Mouse (Mus musculus) frontal cortex, postnatal 25 days (tissue): ENCODE results near the gene Osbpl5.

ENCODE experiments used
- DNase-seq, 2 experiments: peaks; one replicate each; pipeline ENCODE4 v3.0.0; 2022; ENCODE audit warnings: low spot score in 2 of 2

The Osbpl5 gene

GRCm38 (mm10) chr7:143755357-143756124 lies 1.2 kb downstream of the Osbpl5 start:
- DNase-seq, result no peak

- DNase-seq, result no peak
Measured at GRCm38 (mm10) chr7:143753990-143754715, 2.6 kb downstream of the Osbpl5 start.

- DNase-seq, result no peak
Measured at GRCm38 (mm10) chr7:143752606-143753005, 4.2 kb downstream of the Osbpl5 start.

- no peak for DNase-seq
Measured at GRCm38 (mm10) chr7:143752056-143752455, 4.7 kb downstream of the Osbpl5 start.

GRCm38 (mm10) chr7:143751380-143751779 lies 5.4 kb downstream of the Osbpl5 start:
- DNase-seq, result no peak

GRCm38 (mm10) chr7:143749045-143749444 lies 7.7 kb downstream of the Osbpl5 start:
- DNase-seq, result no peak

GRCm38 (mm10) chr7:143748041-143748868 lies 8.5 kb downstream of the Osbpl5 start:
- peak; percentile 85 to 89 for DNase-seq

GRCm38 (mm10) chr7:143740653-143741052 lies 16.1 kb downstream of the Osbpl5 start:
- DNase-seq, result no peak

- peak; percentile 54 to 55 for DNase-seq
Measured at GRCm38 (mm10) chr7:143739511-143740461, 17.0 kb downstream of the Osbpl5 start.

GRCm38 (mm10) chr7:143738601-143739006 lies 18.2 kb downstream of the Osbpl5 start:
- DNase-seq, result no peak

GRCm38 (mm10) chr7:143738194-143738593 lies 18.6 kb downstream of the Osbpl5 start:
- DNase-seq, result no peak

GRCm38 (mm10) chr7:143733746-143734145 lies 23.0 kb downstream of the Osbpl5 start:
- no peak for DNase-seq

GRCm38 (mm10) chr7:143729886-143730285 lies 26.9 kb downstream of the Osbpl5 start:
- DNase-seq, result no peak

- no peak for DNase-seq
Measured at GRCm38 (mm10) chr7:143726396-143726795, 30.4 kb downstream of the Osbpl5 start.

GRCm38 (mm10) chr7:143723841-143724240 lies 32.9 kb downstream of the Osbpl5 start:
- no peak for DNase-seq

GRCm38 (mm10) chr7:143722646-143723045 lies 34.1 kb downstream of the Osbpl5 start:
- DNase-seq, result no peak

GRCm38 (mm10) chr7:143717811-143718210 lies 39.0 kb downstream of the Osbpl5 start:
- no peak for DNase-seq

- DNase-seq, result no peak
Measured at GRCm38 (mm10) chr7:143713421-143713820, 43.4 kb downstream of the Osbpl5 start.

- DNase-seq, result no peak
Measured at GRCm38 (mm10) chr7:143712771-143713348, 43.9 kb downstream of the Osbpl5 start.

GRCm38 (mm10) chr7:143712023-143712422 lies 44.8 kb downstream of the Osbpl5 start:
- DNase-seq, result no peak

- DNase-seq, result no peak
Measured at GRCm38 (mm10) chr7:143711381-143711780, 45.4 kb downstream of the Osbpl5 start.
